Mouse (Mus musculus) heart, embryonic 11.5 days (tissue): ENCODE measurements at regions not wholly inside any gene's neighbourhood (a gene's known extent, or its start where the extent isn't known, plus 50 kb on each side); places are given as distances from the start of the nearest gene placed in this dataset.

Source experiments
- ATAC-seq: fragments of 200-750 bp; cut with Nextera tagmentation; replicated peaks from 2 replicates; pipeline ENCODE4 v1.8.0; 2017; ENCODE audit warnings: moderate library complexity; ENCODE audit not compliant: insufficient number of reproducible peaks, low FRiP score, low TSS enrichment
- H3K27ac ChIP-seq: fragments of 300-500 bp; sonication (generic); 2 replicates; pipeline ENCODE4 v1.5.1; 2014; ENCODE audit warnings: mild to moderate bottlenecking, low read depth, low read length
- H3K27me3 ChIP-seq: fragments of 300-500 bp; sonication (generic); 2 replicates; pipeline ENCODE4 v1.6.1; 2014; ENCODE audit warnings: mild to moderate bottlenecking, low read length, mixed read lengths; ENCODE audit not compliant: control insufficient read depth, insufficient read depth
- H3K36me3 ChIP-seq: fragments of 300-500 bp; sonication (generic); 2 replicates; pipeline ENCODE4 v1.6.1; 2014; ENCODE audit warnings: mild to moderate bottlenecking, low read length, moderate library complexity, mixed read lengths; ENCODE audit not compliant: control insufficient read depth, insufficient read depth
- H3K4me1 ChIP-seq: fragments of 300-500 bp; sonication (generic); 2 replicates; pipeline ENCODE4 v1.6.1; 2014; ENCODE audit warnings: low read length; ENCODE audit not compliant: control insufficient read depth, insufficient read depth
- H3K4me2 ChIP-seq: fragments of 300-500 bp; sonication (generic); 2 replicates; pipeline ENCODE4 v1.6.1; 2014; ENCODE audit warnings: mild to moderate bottlenecking, moderate library complexity
- H3K4me3 ChIP-seq: fragments of 300-500 bp; sonication (generic); 2 replicates; pipeline ENCODE4 v1.5.1; 2014; ENCODE audit warnings: low read depth, low read length
- H3K9ac ChIP-seq: fragments of 300-500 bp; sonication (generic); 2 replicates; pipeline ENCODE4 v1.6.1; 2014; ENCODE audit warnings: mild to moderate bottlenecking, low read depth, low read length, moderate library complexity
- H3K9me3 ChIP-seq: fragments of 300-500 bp; sonication (generic); replicated peaks from 2 replicates; pipeline ENCODE4 v1.6.1; 2016; ENCODE audit warnings: low read length; ENCODE audit not compliant: control insufficient read depth
- WGBS: fragments of 180-500 bp; shearing (Covaris S2); extraction: QIAGEN DNeasy Blood & Tissue Kit; methylation state at CpG from one replicate; pipeline ENCODE4 v1.1.7; 2014; ENCODE audit not compliant: insufficient replicate concordance; 5-methylcytosine and 5-hydroxymethylcytosine counted together

- WGBS = 64% methylated on average over 3 of the region's 3 CpGs
- no peaks in the 10 kb centered on the region for H3K36me3 ChIP-seq
Measured at GRCm38 (mm10) chr16:55632220-55632619, 206.5 kb downstream of the Nfkbiz start.

DNA sequence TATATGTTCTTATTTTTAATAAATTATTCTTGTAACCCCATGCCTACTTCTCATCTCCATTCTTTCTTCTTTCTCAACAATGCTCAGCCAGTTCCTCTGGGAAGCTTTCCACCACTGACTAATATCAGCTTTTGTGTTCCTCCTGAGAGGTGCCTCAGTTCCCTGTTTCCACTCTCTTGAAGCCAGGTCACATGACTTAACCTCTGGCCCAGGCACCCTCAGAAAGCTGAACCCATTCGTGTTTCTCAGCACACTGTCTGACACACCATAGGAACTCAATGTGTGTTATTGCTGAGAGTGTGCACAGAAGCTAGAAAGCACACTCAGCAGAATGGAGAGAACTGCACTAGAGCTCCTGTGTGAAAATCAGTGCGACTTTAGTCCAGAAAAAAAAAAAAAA lies 207.1 kb downstream of the Nfkbiz start:
- Histone ChIP-seq H3K4me2 (no peak overlapping the region), H3K27ac (no peak overlapping the region), H3K4me3 (no peak overlapping the region), H3K9ac (no peak overlapping the region), H3K9me3 (no peaks in the 10 kb centered on the region), H3K27me3 (no peaks in the 10 kb centered on the region), H3K4me1 (no peaks in the 10 kb centered on the region), H3K36me3 (no peaks in the 10 kb centered on the region)
- ATAC-seq = no peak
- WGBS = 65% methylated on average over 2 of the region's 2 CpGs

More at GRCm38 (mm10) chr16:55632220-55632619, 206.5 kb downstream of the Nfkbiz start:
- no peak overlapping the region for H3K9ac ChIP-seq
- H3K27ac ChIP-seq = no peak overlapping the region
- H3K4me3 ChIP-seq = no peak overlapping the region
- H3K4me1 ChIP-seq = no peaks in the 10 kb centered on the region
- no peaks in the 10 kb centered on the region for H3K9me3 ChIP-seq
- no peak overlapping the region for H3K4me2 ChIP-seq
- H3K27me3 ChIP-seq = no peaks in the 10 kb centered on the region
- ATAC-seq = no peak

DNA sequence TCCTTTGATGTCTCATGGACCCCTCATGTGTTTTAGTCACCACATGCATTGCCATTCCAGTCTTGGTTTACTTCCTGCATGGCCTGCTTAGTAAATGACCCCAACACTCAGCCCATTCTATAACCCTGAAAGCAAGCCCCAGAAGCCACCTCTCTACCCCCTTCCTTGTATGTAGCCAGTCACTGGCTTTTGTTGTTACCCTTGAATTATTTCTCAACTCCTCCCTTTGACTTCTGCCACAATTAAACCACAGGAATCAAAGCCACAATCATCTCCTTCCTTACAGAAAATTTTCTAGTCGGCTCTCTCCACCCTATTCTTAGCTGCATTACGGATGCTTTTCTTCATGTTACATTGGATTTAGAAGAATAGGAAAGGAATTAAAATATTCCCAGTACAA lies 207.7 kb downstream of the Nfkbiz start:
- no peaks in the 10 kb centered on the region for H3K9me3 ChIP-seq
- H3K27me3 ChIP-seq = no peaks in the 10 kb centered on the region
- H3K4me3 ChIP-seq = no peak overlapping the region
- H3K4me2 ChIP-seq = no peak overlapping the region
- WGBS = 86% methylated on average over 2 of the region's 2 CpGs
- no peak overlapping the region for H3K9ac ChIP-seq
- no peak overlapping the region for H3K27ac ChIP-seq
- ATAC-seq = no peak
- H3K4me1 ChIP-seq = no peaks in the 10 kb centered on the region
- H3K36me3 ChIP-seq = no peaks in the 10 kb centered on the region

DNA sequence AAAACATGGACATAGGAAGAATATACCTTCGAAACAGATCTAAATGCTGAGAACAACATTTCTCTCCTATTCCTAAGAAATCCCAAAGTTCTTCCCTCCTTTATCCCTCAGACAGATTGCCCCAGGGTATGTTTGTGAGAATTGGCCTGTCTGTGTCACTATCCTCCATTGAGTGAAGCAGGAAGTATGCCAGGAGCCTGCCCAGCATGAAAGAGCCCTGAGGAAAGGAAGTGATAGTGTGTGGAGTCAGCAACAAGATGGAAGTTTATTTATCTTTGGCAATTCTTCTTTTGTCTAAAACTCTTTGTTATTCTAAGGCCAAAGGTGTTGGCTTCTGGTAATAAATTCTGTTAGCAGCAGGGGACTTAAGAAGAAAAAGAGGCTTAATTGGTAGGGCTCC lies 211.2 kb downstream of the Nfkbiz start:
- H3K4me3 ChIP-seq = no peak overlapping the region
- 82% methylated on average over 1 of the region's 1 CpGs for WGBS
- H3K27ac ChIP-seq = no peak overlapping the region
- no peaks in the 10 kb centered on the region for H3K27me3 ChIP-seq
- H3K36me3 ChIP-seq = no peaks in the 10 kb centered on the region
- H3K9me3 ChIP-seq = no peaks in the 10 kb centered on the region
- no peak overlapping the region for H3K9ac ChIP-seq
- ATAC-seq = no peak
- H3K4me2 ChIP-seq = no peak overlapping the region
- H3K4me1 ChIP-seq = no peaks in the 10 kb centered on the region

- Histone ChIP-seq H3K9me3 (no peaks in the 10 kb centered on the region), H3K9ac (no peak overlapping the region), H3K27ac (no peak overlapping the region), H3K4me3 (no peak overlapping the region), H3K4me2 (no peak overlapping the region), H3K36me3 (no peaks in the 10 kb centered on the region), H3K4me1 (no peaks in the 10 kb centered on the region), H3K27me3 (no peaks in the 10 kb centered on the region)
- no peak for ATAC-seq
Measured at GRCm38 (mm10) chr16:55623422-55623821, 215.3 kb downstream of the Nfkbiz start.

- H3K27ac ChIP-seq = no peak overlapping the region
- no peaks in the 10 kb centered on the region for H3K36me3 ChIP-seq
- no peak for ATAC-seq
- H3K9me3 ChIP-seq = no peaks in the 10 kb centered on the region
- 58% methylated on average over 3 of the region's 3 CpGs for WGBS
- H3K4me2 ChIP-seq = no peak overlapping the region
- no peaks in the 10 kb centered on the region for H3K27me3 ChIP-seq
- H3K4me1 ChIP-seq = no peaks in the 10 kb centered on the region
- H3K9ac ChIP-seq = no peak overlapping the region
- no peak overlapping the region for H3K4me3 ChIP-seq
Measured at GRCm38 (mm10) chr16:55619731-55620130, 219.0 kb downstream of the Nfkbiz start.

GRCm38 (mm10) chr16:55617958-55618357 lies 220.7 kb downstream of the Nfkbiz start:
- Histone ChIP-seq H3K4me2 (no peak overlapping the region), H3K9me3 (no peaks in the 10 kb centered on the region), H3K9ac (no peak overlapping the region), H3K27me3 (no peaks in the 10 kb centered on the region), H3K27ac (no peak overlapping the region), H3K4me1 (no peaks in the 10 kb centered on the region), H3K4me3 (no peak overlapping the region), H3K36me3 (no peaks in the 10 kb centered on the region)
- 80% methylated on average over 3 of the region's 3 CpGs for WGBS
- ATAC-seq = no peak

- Histone ChIP-seq H3K4me1 (no peaks in the 10 kb centered on the region), H3K27ac (no peak overlapping the region), H3K9me3 (no peaks in the 10 kb centered on the region), H3K36me3 (no peaks in the 10 kb centered on the region), H3K4me2 (no peak overlapping the region), H3K27me3 (no peaks in the 10 kb centered on the region), H3K9ac (no peak overlapping the region), H3K4me3 (no peak overlapping the region)
- WGBS = 37% methylated on average over 4 of the region's 4 CpGs
- no peak for ATAC-seq
Measured at GRCm38 (mm10) chr16:55617506-55617905, 221.2 kb downstream of the Nfkbiz start.

GRCm38 (mm10) chr16:55616408-55617120 lies 222.1 kb downstream of the Nfkbiz start:
- no peak for ATAC-seq
- no peaks in the 10 kb centered on the region for H3K9me3 ChIP-seq
- H3K4me3 ChIP-seq = no peak overlapping the region

More at GRCm38 (mm10) chr16:55616408-55617120, 222.1 kb downstream of the Nfkbiz start:
- Histone ChIP-seq H3K27ac (no peak overlapping the region), H3K4me2 (no peak overlapping the region), H3K4me1 (no peaks in the 10 kb centered on the region), H3K36me3 (no peaks in the 10 kb centered on the region), H3K27me3 (no peaks in the 10 kb centered on the region), H3K9ac (no peak overlapping the region)
- 72% methylated on average over 1 of the region's 1 CpGs for WGBS
